Mouse (Mus musculus): Measurements from ENCODE around the gene Tnfsf12.

GRCm38 (mm10) chr11:69710470-69710869 lies 14.8 kb upstream of the Tnfsf12 start:
- no peak for TF ChIP-seq CTCF (IDR thresholded peaks at IDR 0.05; ENCODE audit: insufficient read depth, low read depth, low read length)
- no peak for TF ChIP-seq POLR2A (IDR thresholded peaks at IDR 0.05; ENCODE audit: insufficient read depth, low read depth, low read length)

All from olfactory bulb, adult 2 months (tissue).